Mouse (Mus musculus) intestine, embryonic 14.5 days (tissue): ENCODE measurements around the gene Grid2. TPM values are rescaled to one million over a fixed set of nuclear protein-coding genes. Genes with fewer than 3 reads are reported as not detected.

Experiments used
- ATAC-seq: fragments of 200-750 bp; cut with Nextera tagmentation; replicated peaks from 2 replicates; pipeline ENCODE4 v1.8.0; 2017; ENCODE audit warnings: low read depth, moderate number of reproducible peaks, moderate TSS enrichment, moderate library complexity; ENCODE audit not compliant: low FRiP score, low TSS enrichment
- DNase-seq: peaks from one replicate; pipeline ENCODE4 v3.0.0-alpha.2; 2018; ENCODE audit warnings: low spot score
- H3K27ac ChIP-seq: fragments of 300-500 bp; sonication (generic); 2 replicates; pipeline ENCODE4 v1.5.1; 2014; ENCODE audit warnings: low read depth, mild to moderate bottlenecking, control low read depth
- H3K27me3 ChIP-seq: fragments of 300-500 bp; sonication (generic); replicated peaks from 2 replicates; pipeline ENCODE4 v1.6.1; 2014; ENCODE audit warnings: low read length, control low read depth; ENCODE audit not compliant: control insufficient read depth, insufficient read depth
- H3K36me3 ChIP-seq: fragments of 300-500 bp; sonication (generic); 2 replicates; pipeline ENCODE4 v1.6.1; 2014; ENCODE audit warnings: low read length, control low read depth; ENCODE audit not compliant: control insufficient read depth, insufficient read depth
- H3K4me1 ChIP-seq: fragments of 300-500 bp; sonication (generic); replicated peaks from 2 replicates; pipeline ENCODE4 v1.6.1; 2014; ENCODE audit warnings: low read length, control low read depth, mixed read lengths; ENCODE audit not compliant: control insufficient read depth, insufficient read depth
- H3K4me2 ChIP-seq: fragments of 300-500 bp; sonication (generic); 2 replicates; pipeline ENCODE4 v1.6.1; 2014; ENCODE audit warnings: low read length
- H3K4me3 ChIP-seq: fragments of 300-500 bp; sonication (generic); 2 replicates; pipeline ENCODE4 v1.5.1; 2014; ENCODE audit warnings: low read depth, low read length, control low read depth, mixed read lengths
- H3K9ac ChIP-seq: fragments of 300-500 bp; sonication (generic); 2 replicates; pipeline ENCODE4 v1.6.1; 2014; ENCODE audit warnings: mild to moderate bottlenecking, low read length
- H3K9me3 ChIP-seq: fragments of 300-500 bp; sonication (generic); 2 replicates; pipeline ENCODE4 v1.6.1; 2016; ENCODE audit warnings: low read length, control low read depth; ENCODE audit not compliant: control insufficient read depth
- WGBS: fragments of 180-500 bp; shearing (Covaris S2); extraction: QIAGEN DNeasy Blood & Tissue Kit; methylation state at CpG from one replicate; pipeline ENCODE4 v1.1.7; 2014; 5-methylcytosine and 5-hydroxymethylcytosine counted together
- polyA plus RNA-seq: library from polyadenylated mRNA; unstranded; fragments of >200 nt; fragmentation: Nextera tagmentation; extraction: Ambion mirVana; gene quantifications from 2 replicates; pipeline ENCODE4 v1.2.1, GENCODE M21; 2014

Gene Grid2
- polyA plus RNA-seq, 1 experiment from 2014 or later = 0.81 TPM

GRCm38 (mm10) chr6:64648196-64648595 is 1392.5 kb downstream of the Grid2 start:
- no peak for DNase-seq
- H3K4me1 ChIP-seq = no peaks in the 10 kb centered on the region
- 59% methylated on average over 8 of the region's 8 CpGs for WGBS
- no peak for ATAC-seq
- H3K9ac ChIP-seq = no peak overlapping the region
- no peak overlapping the region for H3K4me3 ChIP-seq
- H3K4me2 ChIP-seq = no peak overlapping the region
- no peak overlapping the region for H3K27ac ChIP-seq
- H3K9me3 ChIP-seq = no peaks in the 10 kb centered on the region
- no peaks in the 10 kb centered on the region for H3K36me3 ChIP-seq
- H3K27me3 ChIP-seq = no peaks in the 10 kb centered on the region

- Histone ChIP-seq H3K9me3 (no peaks in the 10 kb centered on the region), H3K36me3 (no peaks in the 10 kb centered on the region), H3K9ac (no peak overlapping the region), H3K4me3 (peak overlapping the region; percentile 39), H3K4me2 (peak overlapping the region; percentile 64), H3K4me1 (no peaks in the 10 kb centered on the region), H3K27me3 (no peaks in the 10 kb centered on the region), H3K27ac (no peak overlapping the region)
- ATAC-seq (peak; percentile 86; the same call in 1 of the 2 replicates), DNase-seq (peak; percentile 65)
- 15% methylated on average over 20 of the region's 20 CpGs for WGBS
These were observed 1393.9 kb downstream of the Grid2 start for GRCm38 (mm10) chr6:64649296-64650226.

GRCm38 (mm10) chr6:64650765-64651164 is 1395.1 kb downstream of the Grid2 start:
- DNase-seq (no peak), ATAC-seq (no peak)
- WGBS = 32% methylated on average over 7 of the region's 7 CpGs
- no peaks in the 10 kb centered on the region for H3K27me3 ChIP-seq
- H3K9ac ChIP-seq = no peak overlapping the region
- H3K4me2 ChIP-seq = no peak overlapping the region
- H3K9me3 ChIP-seq = no peaks in the 10 kb centered on the region
- no peak overlapping the region for H3K4me3 ChIP-seq
- H3K4me1 ChIP-seq = no peaks in the 10 kb centered on the region
- no peak overlapping the region for H3K27ac ChIP-seq
- no peaks in the 10 kb centered on the region for H3K36me3 ChIP-seq

GRCm38 (mm10) chr6:64671010-64671409 is 1415.3 kb downstream of the Grid2 start:
- 67% methylated on average over 3 of the region's 3 CpGs for WGBS
- Histone ChIP-seq H3K4me2 (no peak overlapping the region), H3K36me3 (no peaks in the 10 kb centered on the region), H3K9ac (no peak overlapping the region), H3K27me3 (no peaks in the 10 kb centered on the region), H3K27ac (no peak overlapping the region), H3K9me3 (no peaks in the 10 kb centered on the region), H3K4me3 (no peak overlapping the region), H3K4me1 (no peaks in the 10 kb centered on the region)
- no peak for DNase-seq
- ATAC-seq = no peak

- 36% methylated on average over 1 of the region's 1 CpGs for WGBS
- Histone ChIP-seq H3K4me1 (no peaks in the 10 kb centered on the region), H3K27me3 (no peaks in the 10 kb centered on the region), H3K4me3 (no peak overlapping the region), H3K9ac (no peak overlapping the region), H3K9me3 (no peaks in the 10 kb centered on the region), H3K27ac (no peak overlapping the region), H3K4me2 (no peak overlapping the region), H3K36me3 (no peaks in the 10 kb centered on the region)
- no peak for DNase-seq
- ATAC-seq = no peak
These were observed 1423.1 kb downstream of the Grid2 start for GRCm38 (mm10) chr6:64678815-64679214.

DNA sequence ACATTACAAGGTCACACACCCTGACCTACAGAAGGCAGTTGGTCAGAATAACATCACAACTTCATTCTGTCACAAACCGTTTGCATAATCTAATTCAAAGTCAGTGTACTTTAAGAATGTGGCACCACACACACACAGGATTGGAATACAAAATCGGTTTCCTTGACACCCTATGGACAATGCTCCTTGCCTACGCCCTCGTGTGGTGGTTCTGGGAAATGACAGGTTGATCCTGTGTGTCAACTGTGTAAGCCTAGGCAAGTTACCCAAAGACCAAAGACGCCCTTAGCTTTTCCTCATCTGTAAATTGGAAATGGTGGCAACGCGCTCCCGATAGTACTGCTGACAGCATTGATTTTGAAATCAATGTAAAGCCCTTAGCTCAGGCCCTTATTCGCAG is 1428.3 kb downstream of the Grid2 start:
- Histone ChIP-seq H3K9ac (no peak overlapping the region), H3K9me3 (no peaks in the 10 kb centered on the region), H3K4me2 (no peak overlapping the region), H3K27me3 (0 out of 2 replicates have a peak, but pooled peaks cover 9% of the 10 kb centered on the region), H3K4me1 (peaks cover 8% of the 10 kb centered on the region; the same call in 1 of the 2 replicates), H3K36me3 (no peaks in the 10 kb centered on the region), H3K4me3 (no peak overlapping the region), H3K27ac (no peak overlapping the region)
- WGBS = 40% methylated on average over 9 of the region's 9 CpGs
- DNase-seq = peak; percentile 58
- ATAC-seq = no peak

- H3K9me3 ChIP-seq = no peaks in the 10 kb centered on the region
- H3K9ac ChIP-seq = no peak overlapping the region
- H3K4me1 ChIP-seq = peaks cover 8% of the 10 kb centered on the region; the same call in 1 of the 2 replicates
- no peak overlapping the region for H3K4me3 ChIP-seq
- H3K27me3 ChIP-seq = 0 out of 2 replicates have a peak, but pooled peaks cover 9% of the 10 kb centered on the region
- ATAC-seq (no peak), DNase-seq (peak; percentile 65)
- no peak overlapping the region for H3K27ac ChIP-seq
- 5% methylated on average over 5 of the region's 5 CpGs for WGBS
- no peaks in the 10 kb centered on the region for H3K36me3 ChIP-seq
- H3K4me2 ChIP-seq = no peak overlapping the region
These were observed 1429.3 kb downstream of the Grid2 start for GRCm38 (mm10) chr6:64684973-64685372.

DNA sequence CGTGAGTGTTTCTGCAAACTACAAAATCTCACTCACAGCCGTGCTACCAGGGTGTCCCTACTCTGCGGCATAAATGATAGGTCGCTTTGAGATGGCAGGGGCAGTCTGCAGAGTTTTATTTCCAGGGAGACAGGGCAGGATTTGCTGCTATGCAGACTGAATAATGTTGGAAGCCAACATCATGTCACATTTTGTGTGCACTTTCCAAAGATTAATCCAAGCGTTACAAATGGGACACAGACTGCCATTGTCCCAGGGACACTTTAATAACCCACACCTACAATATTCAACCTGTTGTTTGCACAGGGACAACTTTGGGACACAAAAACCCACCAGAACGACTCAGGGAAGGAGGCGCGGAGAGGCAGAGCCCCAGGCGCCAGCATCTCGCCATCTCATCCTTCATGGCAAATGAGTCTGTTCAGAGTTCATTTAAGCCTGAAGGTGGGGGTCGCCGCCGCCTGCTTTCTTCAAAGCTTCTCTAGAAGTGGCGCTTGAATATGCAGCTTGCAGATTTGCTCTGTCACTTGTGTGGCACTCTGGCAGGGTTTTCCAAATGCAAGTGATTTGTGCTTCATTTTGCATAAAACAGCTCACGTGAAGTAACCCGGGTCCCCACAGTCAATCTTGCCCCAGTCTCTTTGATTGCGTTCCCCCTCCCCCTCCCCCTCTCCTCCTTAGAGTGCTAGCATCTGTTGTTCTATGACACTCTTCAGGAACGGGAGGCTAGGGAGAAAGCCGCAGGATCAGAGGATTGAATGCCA is 1432.7 kb downstream of the Grid2 start:
- Histone ChIP-seq H3K9ac (no peak overlapping the region), H3K27ac (no peak overlapping the region), H3K4me2 (peak overlapping the region; percentile 28), H3K36me3 (no peaks in the 10 kb centered on the region), H3K4me3 (no peak overlapping the region), H3K4me1 (peaks cover 8% of the 10 kb centered on the region; the same call in 1 of the 2 replicates), H3K9me3 (no peaks in the 10 kb centered on the region), H3K27me3 (0 out of 2 replicates have a peak, but pooled peaks cover 9% of the 10 kb centered on the region)
- ATAC-seq (no peak), DNase-seq (peak; percentile 54)
- 6% methylated on average over 19 of the region's 19 CpGs for WGBS
